Mouse (Mus musculus): ENCODE results near the gene Aff2.
A peak's percentile ranks its signal among the peaks of the same experiment; 100 is the strongest.

The Aff2 gene

GRCm38 (mm10) chrX:69360238-69361054 is at the start of gene Aff2:
TSS of gene Aff2 (plus strand) at chrX:69360294.
- DNase-seq (ENCODE audit: low spot score in 2 of 2) = peak; percentile 26 to 28

DNA sequence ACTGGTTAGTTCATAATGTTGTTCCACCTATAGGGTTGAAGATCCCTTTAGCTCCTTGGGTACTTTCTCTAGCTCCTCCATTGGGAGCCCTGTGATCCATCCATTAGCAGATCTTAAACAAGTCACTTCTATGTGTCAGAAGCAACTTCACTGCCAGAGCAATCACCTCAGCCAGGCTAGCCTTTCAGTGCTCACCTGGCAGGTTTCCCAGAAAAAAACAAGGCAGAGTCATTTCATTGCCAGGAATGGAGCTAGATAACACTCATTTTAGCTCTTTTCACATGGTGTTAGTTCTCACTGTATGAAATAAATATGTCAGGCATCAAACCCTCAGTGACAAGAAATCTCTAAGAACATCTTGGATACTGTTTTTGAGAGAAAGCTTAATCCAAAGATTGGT is 22.8 kb upstream of the Aff2 start:
- no peak for DNase-seq (ENCODE audit: low spot score in 2 of 2)

DNA sequence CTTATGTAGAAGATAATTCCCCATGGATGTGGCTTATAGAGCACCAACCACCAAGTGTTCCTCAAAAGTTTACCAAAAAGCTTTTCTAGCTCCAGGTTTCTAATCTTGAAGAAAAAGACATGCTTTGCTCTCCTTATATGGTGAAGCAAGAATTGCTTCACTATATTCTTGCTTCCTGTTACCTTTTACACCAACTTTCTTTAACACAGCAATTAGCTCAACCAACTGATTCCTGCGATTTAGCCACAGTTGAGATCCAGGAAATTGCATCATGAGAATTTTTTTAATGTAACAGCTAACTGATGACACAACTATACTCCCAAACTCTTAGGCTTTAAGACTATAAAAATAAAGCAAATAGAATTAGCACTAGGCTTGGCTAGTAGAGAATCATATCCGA is 4.5 kb upstream of the Aff2 start:
- no peak for DNase-seq (ENCODE audit: low spot score in 2 of 2)

DNA sequence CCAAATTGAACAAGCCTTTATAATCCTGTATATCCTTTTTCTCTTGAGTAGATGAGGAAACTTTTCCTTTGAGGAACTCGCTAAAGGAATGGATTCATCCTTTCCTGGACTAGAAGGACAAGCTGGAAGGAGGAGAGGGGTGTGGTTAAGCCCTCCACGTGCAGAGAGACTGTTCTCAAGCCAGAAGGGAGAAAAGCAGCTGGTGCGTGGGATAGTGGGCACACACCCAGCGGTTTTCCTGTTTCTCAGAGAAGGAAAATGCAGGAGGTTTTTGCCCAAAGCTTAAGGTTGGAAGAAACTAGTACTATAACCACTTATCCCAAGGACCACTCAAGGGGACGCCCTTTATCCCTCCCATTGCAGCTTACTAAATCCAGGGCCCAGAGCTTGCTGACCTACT is 734 bp upstream of the Aff2 start:
- peak; percentile 33 to 46 for DNase-seq (ENCODE audit: low spot score in 2 of 2)

- no peak for DNase-seq (ENCODE audit: low spot score in 2 of 2)
These were observed 233 bp upstream of the Aff2 start for GRCm38 (mm10) chrX:69359885-69360237.

GRCm38 (mm10) chrX:69361055-69361558 is 1.0 kb downstream of the Aff2 start:
- no peak for DNase-seq (ENCODE audit: low spot score in 2 of 2)

DNA sequence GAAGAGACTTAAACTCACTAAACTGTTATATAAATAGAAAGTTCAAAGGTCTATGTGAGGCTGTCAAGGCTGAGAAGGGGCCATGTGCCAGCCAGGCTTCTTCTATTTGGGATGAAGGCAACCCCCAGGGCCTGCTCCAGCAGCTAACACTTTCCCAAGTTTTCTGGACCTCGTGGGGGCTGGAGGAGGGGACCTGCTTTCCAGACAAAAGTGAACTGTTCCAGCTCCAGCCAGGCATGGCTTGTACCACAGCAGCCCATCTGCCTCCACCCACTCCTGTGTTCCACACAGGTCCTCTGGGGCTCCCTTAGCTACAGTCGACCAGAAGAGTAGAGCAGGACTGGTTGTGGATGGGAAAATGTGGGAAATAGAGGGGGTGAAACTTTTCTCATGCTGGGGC is 4.1 kb downstream of the Aff2 start:
- no peak for DNase-seq (ENCODE audit: low spot score in 2 of 2)

GRCm38 (mm10) chrX:69373341-69373740 is 13.2 kb downstream of the Aff2 start:
- DNase-seq (ENCODE audit: low spot score in 2 of 2) = no peak

DNA sequence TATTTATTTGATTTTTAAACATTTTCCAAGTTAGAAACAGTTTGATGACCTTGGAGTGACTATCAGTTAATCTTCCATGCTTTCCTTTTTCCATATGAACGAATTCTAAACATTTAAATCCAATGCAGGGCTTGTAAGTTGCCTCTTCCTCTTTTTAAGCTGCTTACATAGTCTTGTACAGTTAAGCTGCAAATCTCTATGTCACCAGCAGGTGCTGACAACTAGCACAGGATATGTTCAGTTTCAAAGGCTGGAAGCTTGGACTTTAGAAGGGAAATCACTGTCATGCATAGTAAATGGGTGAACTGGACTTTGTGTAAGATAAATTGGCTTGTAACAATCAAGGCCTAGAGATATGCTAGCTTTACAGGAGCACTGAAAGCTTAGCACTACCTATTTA is 29.6 kb downstream of the Aff2 start:
- DNase-seq (ENCODE audit: low spot score in 2 of 2) = no peak

DNA sequence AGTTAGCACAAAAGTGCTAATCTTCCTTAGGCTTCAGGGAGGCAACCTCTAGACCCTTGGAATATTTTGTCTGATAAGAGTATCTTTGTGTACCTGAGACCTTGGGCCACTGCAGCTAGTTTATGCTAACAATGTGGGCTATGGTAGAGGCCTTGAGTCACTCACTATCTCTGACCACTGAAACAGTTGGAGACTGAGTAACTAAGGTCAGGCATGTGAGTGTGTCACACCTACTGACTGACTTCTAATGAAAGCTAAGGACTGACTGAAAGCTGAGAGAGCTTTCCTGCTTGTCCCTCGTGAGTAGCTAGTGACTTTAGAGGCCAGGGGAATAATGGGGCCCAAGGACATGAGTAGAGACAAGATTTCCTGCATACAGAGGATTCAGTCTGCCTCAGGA is 54.9 kb downstream of the Aff2 start:
- no peak for DNase-seq (ENCODE audit: low spot score in 2 of 2)

DNA sequence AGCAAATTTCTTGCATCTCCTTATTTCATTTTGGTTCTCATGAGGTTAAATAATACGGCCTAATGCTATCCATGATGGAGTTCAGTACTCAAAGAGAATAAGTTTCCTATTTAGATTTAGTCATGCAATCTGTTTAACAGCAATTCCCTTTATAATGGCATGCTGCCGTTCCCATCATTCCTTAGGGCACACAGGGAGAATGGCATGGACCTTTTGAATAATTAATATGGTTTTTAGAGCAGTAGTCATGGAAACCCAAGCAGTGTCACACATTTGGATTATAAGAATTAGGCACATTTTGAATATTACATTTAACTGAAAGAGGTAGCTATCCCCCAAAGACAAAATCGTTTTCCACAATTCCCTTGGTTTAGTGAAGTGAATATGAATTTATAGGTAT is 78.3 kb downstream of the Aff2 start:
- no peak for DNase-seq (ENCODE audit: low spot score in 2 of 2)

DNA sequence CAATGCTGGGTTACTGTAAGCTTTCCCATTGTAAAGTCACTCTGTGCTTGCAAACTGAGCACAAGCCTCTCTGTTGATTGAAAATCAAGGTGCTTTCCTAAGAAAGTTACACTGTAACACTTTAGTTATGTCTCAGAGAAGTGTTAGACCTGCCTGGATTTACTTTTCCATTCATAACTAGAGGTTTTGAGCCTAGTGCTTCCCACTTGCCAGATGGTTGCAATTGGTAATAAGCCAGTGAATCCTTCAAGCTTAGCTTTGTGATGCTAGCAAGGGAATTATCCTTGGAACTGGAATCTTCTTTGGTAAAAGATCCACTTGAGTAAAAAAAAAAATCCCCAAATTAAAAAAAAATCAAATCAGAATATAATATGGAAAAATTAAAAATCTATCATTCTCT is 81.8 kb downstream of the Aff2 start:
- DNase-seq (ENCODE audit: low spot score in 2 of 2) = no peak

- DNase-seq (ENCODE audit: low spot score in 2 of 2) = no peak
These were observed 100.8 kb downstream of the Aff2 start for GRCm38 (mm10) chrX:69460896-69461295.

DNA sequence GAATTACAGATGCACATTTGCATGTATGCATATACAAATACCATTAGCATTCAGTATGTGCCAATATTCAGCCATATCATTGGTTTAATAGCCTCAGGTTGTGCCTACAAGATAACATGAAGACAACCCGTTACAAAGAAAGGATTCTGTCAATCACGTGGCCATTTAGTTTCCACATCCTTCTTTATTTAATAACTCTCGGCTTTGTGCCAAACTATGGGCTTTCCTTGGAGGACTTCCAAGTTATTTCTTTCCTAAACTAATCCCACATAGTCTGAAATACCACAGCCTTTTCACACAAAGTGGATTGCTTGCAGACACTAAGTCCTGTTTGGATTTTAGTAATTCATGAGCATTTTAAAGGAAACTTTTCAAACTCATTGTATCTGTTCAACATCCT is 142.0 kb downstream of the Aff2 start:
- DNase-seq (ENCODE audit: low spot score in 2 of 2) = no peak

- DNase-seq (ENCODE audit: low spot score in 2 of 2) = no peak
These were observed 158.0 kb downstream of the Aff2 start for GRCm38 (mm10) chrX:69518040-69518575.

GRCm38 (mm10) chrX:69540811-69541210 is 180.7 kb downstream of the Aff2 start:
- no peak for DNase-seq (ENCODE audit: low spot score in 2 of 2)

GRCm38 (mm10) chrX:69579903-69580459 is 219.9 kb downstream of the Aff2 start:
- DNase-seq (ENCODE audit: low spot score in 2 of 2) = no peak

- DNase-seq (ENCODE audit: low spot score in 2 of 2) = no peak
These were observed 248.7 kb downstream of the Aff2 start for GRCm38 (mm10) chrX:69608793-69609192.

DNA sequence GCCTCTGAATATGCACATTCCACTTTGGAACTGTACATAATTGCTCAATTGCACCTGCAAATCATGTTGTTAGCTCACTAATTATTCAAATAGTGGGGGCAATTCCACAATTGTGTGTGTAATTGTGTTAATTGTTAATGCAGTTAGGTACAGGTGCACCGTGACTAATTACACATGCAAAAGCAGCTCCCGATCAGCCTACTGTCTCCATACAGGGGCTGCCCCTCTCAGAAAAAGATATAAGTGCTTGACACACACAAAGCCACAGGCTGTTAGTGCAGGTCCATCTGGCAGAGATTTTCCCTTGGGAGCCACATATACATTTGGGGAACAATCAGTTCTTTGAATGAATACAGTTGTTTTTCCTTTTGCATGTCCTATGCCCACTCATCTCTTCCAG is 302.9 kb downstream of the Aff2 start:
- no peak for DNase-seq (ENCODE audit: low spot score in 2 of 2)

DNA sequence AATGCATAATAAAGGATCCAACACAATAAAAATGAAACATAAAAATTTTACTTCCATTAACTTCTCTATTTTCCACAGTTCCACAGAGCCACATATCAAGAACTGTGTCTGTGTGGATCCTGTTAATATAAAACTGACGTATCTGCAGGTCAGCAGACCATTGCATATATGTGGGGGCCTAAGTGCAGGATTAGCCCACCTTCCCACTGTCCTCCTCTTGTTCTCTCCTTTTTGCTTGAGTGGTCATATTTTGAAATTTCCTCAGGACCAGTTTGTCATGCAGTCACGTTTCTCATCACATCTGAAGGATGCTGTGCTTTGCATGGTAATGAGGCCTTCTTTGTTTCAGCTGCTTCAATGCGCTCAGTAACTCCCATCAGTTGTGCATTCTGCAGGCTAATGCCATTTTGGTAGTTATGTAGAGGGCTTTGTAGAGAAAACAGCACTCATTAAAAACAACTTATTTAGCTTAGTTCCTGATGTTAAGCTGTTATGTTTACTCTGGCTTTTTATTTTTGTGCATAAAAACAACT is 306.1 kb downstream of the Aff2 start:
- DNase-seq (ENCODE audit: low spot score in 2 of 2) = no peak

DNA sequence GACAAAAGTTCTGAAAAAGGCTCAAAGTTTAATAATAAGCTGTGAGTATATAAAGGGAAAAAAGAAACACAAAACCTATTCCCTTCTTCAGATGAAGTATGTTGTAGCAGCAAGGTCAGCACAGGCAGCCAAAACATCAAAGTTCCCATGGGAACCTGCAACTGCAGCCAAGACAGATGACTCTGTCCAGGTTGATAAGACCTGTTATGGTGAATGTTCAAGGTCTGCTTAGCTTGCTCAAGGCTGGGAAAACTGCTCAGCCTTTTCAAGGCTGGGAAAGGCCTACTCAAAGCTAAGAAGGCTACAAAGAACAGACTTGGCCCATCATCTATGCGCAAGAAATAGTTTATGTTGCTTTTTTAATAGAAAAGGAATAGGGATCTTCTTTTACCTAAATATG is 315.6 kb downstream of the Aff2 start:
- DNase-seq (ENCODE audit: low spot score in 2 of 2) = no peak

- no peak for DNase-seq (ENCODE audit: low spot score in 2 of 2)
These were observed 338.7 kb downstream of the Aff2 start for GRCm38 (mm10) chrX:69698840-69699239.

DNA sequence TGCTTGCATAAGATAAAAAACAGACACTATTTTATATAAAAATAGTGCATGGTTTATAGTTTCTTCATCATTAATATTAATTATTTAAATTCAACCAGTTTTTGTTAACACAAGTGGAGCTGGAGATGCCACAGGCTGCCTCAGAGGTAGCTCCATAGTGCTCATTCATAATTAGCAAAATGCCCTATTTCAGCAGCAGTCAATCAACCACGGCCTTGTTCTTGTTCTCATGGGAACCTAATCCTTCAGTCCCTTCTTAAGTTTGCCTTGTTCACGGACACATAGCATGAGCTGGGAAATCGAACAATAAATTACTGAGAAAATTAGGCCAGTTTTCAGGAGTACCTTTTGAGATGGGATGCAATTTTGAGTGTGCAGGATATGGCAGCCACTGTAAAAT is 378.9 kb downstream of the Aff2 start:
- no peak for DNase-seq (ENCODE audit: low spot score in 2 of 2)
